Mouse (Mus musculus): Measurements from ENCODE around the gene Sik3.
"Not testable (repeated sequence)": the region's sequence is repeated elsewhere in the genome, so short reads cannot be mapped to it uniquely, and the experiment has no call there.

Sik3 gene

GRCm38 (mm10) chr9:46061696-46062425, 49.2 kb downstream of the Sik3 start:
- DNase-seq, result no peak

DNA sequence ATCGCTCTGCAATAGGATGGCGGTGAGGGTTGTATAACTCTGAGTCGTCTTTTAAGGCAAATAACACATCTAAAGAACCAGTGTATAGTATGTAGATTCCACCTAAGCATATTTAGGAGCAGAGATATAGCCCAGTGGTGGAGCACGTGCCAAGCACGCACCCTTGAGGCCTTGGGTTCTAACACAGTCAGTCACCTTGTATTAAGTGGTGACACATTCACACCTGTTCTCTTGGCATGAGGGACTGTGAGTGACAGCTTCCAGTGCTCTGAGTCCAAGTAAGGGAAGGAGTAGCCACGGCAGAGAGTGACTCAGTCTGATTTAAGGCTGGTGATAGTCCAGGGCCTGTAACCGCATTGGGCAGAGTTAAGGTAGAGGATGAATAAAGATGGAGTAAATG, 51.7 kb downstream of the Sik3 start:
- DNase-seq, result no peak

DNA sequence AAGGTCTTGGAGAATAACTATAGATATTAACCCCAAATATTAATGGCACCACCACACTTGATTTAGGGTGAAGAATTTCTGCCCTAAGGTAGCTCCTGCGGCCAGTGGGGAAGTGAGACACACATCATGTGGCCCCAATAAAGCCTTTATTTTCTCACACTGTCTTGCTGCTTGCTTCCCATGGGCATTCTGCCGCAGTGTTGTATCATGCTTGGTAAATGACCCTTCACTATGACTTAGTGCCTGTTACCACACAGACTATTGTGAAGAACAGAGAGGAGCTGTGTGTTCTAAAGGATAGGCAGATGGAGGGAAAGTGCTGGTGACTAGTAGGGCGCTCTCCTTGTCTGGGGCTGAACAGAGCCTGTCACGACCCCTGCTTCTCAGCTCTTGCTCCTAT, 54.1 kb downstream of the Sik3 start:
- DNase-seq, result no peak

- DNase-seq, result peak in 1 of 2 experiments; percentile 9
Measured at GRCm38 (mm10) chr9:46067691-46068090, 55.1 kb downstream of the Sik3 start.

- peak in 1 of 2 experiments; percentile 12 for DNase-seq
Measured at GRCm38 (mm10) chr9:46069013-46069412, 56.4 kb downstream of the Sik3 start.

GRCm38 (mm10) chr9:46072101-46072835, 59.6 kb downstream of the Sik3 start:
- peak; percentile 53 to 56 for DNase-seq

GRCm38 (mm10) chr9:46073443-46073842, 60.8 kb downstream of the Sik3 start:
- no peak for DNase-seq

DNA sequence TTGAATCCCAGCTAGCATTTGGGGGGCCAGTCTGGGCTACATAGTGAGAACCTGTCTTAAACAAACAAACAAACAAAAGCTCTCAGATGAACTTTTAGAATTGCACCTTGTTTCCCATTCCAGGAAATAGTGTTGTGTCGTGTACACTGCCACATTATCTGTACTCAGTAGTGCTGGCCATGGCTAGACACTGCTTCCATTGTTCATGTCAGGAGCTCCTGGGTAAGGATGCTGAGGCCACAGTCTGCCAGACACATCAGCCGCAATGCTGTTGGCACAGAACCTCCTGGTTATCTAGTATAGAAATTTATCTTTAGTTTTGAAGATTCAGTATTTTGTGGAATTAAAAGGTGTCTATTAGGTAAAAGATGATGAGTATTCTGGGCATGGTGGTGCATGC, 63.0 kb downstream of the Sik3 start:
- DNase-seq, result no peak

DNA sequence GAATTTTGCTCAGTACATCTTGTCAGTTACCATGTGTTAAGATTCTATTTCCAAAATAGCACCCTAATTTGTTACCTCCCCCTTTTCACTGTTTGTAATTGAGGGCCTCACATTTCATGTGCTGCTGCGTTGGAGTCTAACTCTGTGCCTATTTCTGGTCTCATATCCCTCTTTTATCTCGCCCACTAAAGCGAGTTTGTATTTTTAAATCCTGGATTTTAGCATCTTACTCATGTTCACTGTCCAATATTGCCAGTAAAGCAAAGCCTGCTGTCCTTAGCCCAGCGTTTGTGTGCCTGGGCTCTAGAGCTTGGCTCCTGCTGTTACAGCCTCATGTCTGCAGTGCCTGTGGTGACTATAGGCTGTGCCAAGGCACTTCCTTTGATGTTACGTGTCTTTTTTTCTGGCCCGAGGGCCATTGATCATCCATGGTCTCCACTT, 69.8 kb downstream of the Sik3 start:
- no peak for DNase-seq

- no peak for DNase-seq
Measured at GRCm38 (mm10) chr9:46083490-46083893, 70.9 kb downstream of the Sik3 start.

DNA sequence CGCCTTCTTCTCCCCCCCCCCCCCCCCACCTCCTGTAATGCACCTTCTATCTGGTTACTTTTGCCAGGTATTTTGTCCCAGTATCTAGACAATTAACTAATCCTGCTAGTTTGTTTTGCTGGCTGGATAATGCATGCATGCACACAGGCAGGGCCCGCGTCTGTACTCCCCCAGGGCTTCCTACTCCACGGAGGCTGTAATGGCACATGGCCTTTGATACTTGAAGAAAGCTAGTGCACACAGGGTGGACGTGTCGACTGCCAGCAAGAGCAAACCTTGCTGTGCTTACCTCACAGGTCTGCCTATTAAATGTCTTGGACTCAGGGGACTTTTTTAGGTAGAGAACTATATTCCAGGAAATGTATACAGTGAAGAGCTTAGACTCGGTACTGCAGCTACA, 73.3 kb downstream of the Sik3 start:
- DNase-seq, result no peak

GRCm38 (mm10) chr9:46086826-46087225, 74.2 kb downstream of the Sik3 start:
- DNase-seq, result no peak

DNA sequence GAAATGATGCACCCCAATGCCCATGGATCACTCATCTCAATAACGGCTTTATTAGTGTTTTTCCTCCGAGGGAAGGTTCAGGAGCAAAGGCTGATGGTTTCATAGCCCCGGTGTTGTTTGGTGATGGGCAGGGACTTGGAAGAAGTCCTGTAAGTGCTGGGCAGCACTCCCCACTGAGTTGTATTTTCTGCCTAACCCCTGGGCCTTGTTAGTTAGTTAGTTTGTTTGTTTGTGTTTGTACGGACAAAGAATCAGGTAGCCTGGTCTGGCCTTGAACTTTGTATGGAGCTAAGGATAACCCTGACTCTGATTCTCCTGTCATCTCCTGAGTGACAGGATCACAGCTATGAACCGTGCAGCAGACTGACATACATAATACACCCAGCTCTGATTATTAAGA, 74.8 kb downstream of the Sik3 start:
- DNase-seq, result no peak

- DNase-seq, result no peak
Measured at GRCm38 (mm10) chr9:46088722-46089121, 76.1 kb downstream of the Sik3 start.

DNA sequence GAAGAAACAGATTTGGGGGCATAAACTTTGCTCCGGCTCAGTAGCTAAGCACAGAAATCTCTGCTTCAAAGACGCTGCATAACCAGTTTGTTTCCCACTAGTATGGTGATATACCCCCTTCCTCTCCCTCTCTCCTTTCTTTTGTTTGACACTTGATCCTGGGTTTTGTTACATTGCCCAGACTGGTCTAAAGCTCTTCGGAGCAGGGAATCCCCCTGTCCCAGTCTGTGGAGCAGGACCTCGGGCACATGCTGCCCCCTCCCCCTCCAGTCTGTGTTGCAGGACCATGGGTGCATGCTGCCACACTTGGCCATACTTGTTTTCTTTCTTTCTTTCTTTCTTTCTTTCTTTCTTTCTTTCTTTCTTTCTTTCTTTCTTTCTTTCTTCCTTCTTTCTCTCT, 77.4 kb downstream of the Sik3 start:
- no peak for DNase-seq

DNA sequence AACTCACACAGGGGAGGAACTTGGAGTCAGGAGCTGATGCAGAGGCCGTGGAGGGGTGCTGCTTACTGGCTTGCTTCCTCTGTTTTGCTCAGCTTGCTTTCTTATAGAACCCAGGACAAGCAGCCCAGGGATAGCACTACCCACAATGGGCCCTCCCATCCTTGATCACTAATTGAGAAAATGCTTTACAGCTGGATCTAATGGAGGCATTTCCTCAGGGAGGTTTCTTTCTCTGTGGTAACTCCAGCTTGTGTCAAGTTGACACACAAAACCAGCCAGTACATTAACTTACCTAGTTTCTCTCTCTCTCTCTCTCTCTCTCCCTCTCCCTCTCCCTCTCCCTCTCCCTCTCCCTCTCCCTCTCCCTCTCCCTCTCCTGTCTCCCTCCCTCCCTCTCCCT, 78.5 kb downstream of the Sik3 start:
- not testable (repeated sequence) for DNase-seq

- no peak for DNase-seq
Measured at GRCm38 (mm10) chr9:46092633-46093032, 80.0 kb downstream of the Sik3 start.

DNA sequence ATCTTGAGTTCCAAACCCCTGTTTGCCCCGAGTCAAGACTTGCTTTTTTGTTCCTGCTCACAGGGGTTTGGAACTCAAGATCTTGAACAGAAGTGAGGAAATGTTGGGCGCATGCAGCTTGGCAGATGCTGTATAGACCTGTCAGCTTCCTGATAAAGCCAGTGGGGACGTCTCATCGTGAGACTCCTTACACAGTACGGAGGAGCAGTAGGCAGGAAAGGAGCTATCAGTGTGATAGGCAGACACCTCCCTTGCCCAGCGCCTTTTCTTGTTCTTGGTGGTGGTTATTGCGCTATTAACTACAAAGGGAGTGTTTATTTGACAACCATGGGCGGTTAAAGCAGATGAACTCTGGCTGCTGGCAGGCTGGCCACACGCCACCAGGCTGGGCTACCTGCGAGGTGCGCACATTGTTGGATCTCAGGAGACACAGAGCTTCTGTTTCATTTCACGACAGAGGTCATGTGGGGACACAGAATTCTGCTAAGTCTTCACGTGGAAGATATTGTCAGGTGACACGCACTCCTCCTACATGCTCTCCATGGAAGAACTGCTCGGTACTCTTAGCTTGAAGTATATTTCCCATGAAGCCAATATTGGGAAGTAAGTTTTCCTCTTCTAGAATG, 85.9 kb downstream of the Sik3 start:
- no peak for DNase-seq

- no peak for DNase-seq
Measured at GRCm38 (mm10) chr9:46099107-46099506, 86.5 kb downstream of the Sik3 start.

DNA sequence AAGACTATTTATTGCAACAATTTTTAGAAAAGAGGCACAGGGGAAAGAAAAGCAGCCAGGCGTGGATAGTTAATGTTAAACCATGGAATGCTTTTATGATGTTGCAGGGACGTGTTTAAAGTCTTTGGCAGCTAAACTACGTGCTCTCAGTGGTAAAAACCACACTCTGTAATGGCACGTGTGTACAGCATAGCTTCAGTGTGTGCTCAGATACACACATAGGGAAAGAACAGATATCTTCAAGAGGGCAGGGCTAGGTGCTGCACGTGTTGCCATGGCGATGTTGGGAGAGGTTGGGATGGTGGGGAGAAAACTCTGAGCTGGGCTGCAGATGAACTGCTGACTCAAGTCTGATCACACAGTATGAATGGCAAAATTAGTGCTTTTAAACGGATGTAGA, 90.5 kb downstream of the Sik3 start:
- DNase-seq, result no peak

DNA sequence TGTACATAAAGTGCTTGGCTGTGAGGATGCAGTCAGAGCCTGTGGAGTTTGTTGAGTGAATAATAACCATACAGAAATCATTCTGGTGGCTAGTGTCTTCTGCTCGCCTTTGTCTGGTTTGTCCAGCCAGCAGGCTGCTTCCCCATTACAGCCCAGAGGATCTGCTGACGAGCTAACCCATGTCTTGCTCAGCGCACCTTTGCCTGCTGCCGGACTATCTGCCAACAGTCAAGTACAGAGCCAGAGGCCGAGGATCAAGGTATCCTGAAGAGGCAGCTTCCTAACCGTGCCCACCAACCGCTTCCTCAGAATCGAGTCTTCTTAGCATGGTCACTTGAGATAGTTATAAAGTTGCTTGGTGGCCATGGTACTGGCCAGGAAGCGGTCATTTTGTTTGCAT, 93.5 kb downstream of the Sik3 start:
- no peak for DNase-seq

GRCm38 (mm10) chr9:46110648-46111047, 98.0 kb downstream of the Sik3 start:
- no peak for DNase-seq

GRCm38 (mm10) chr9:46111334-46111733, 98.7 kb downstream of the Sik3 start:
- no peak for DNase-seq

DNA sequence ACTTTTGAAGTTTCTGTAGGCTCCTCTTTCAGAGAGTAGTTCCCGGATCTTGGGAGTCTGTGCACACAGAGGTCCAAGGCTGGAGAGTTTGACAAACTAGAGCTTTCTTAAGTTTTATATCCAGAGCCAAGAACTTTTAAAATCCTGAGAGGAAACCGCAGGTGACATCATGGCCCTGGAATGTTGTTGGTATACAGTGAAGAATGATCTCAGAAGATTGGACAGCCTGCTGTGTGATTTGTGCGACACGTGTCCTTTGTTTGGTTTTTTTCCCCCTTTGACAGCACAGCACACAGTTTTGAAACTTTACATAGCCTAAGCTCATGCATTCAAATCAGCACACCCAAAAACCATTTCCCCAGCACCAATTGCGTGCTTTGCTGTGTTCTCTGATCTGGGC, 99.6 kb downstream of the Sik3 start:
- no peak for DNase-seq

Data from B cell, adult 2 months (primary cell).